Mouse (Mus musculus) lung, embryonic 16.5 days (tissue): ENCODE data around the gene Wdr90. TPM values are rescaled to one million over a fixed set of nuclear protein-coding genes. Genes with fewer than 3 reads are reported as not detected.
"Not testable (repeated sequence)": the region's sequence is repeated elsewhere in the genome, so short reads cannot be mapped to it uniquely, and the experiment has no call there.

Experiments
- ATAC-seq: fragments of 200-750 bp; cut with Nextera tagmentation; 2 replicates; pipeline ENCODE4 v1.8.0; 2017; ENCODE audit warnings: low read depth, mild to moderate bottlenecking, moderate library complexity
- H3K27ac ChIP-seq: fragments of 300-500 bp; sonication (generic); 2 replicates; pipeline ENCODE4 v1.5.1; 2014; ENCODE audit warnings: mild to moderate bottlenecking, control low read depth, low read length
- H3K27me3 ChIP-seq: fragments of 300-500 bp; sonication (generic); 2 replicates; pipeline ENCODE4 v1.6.1; 2014; ENCODE audit warnings: low read depth, low read length, mixed read lengths; ENCODE audit not compliant: control insufficient read depth, insufficient read depth
- H3K36me3 ChIP-seq: fragments of 300-500 bp; sonication (generic); 2 replicates; pipeline ENCODE4 v1.6.1; 2014; ENCODE audit warnings: low read length; ENCODE audit not compliant: control insufficient read depth, insufficient read depth
- H3K4me1 ChIP-seq: fragments of 300-500 bp; sonication (generic); replicated peaks from 2 replicates; pipeline ENCODE4 v1.6.1; 2014; ENCODE audit warnings: low read length, mixed read lengths; ENCODE audit not compliant: control insufficient read depth, insufficient read depth
- H3K4me2 ChIP-seq: fragments of 300-500 bp; sonication (generic); 2 replicates; pipeline ENCODE4 v1.6.1; 2014; ENCODE audit warnings: low read depth, low read length, control low read depth
- H3K4me3 ChIP-seq: fragments of 300-500 bp; sonication (generic); 2 replicates; pipeline ENCODE4 v1.5.1; 2014; ENCODE audit warnings: mild to moderate bottlenecking, low read length, control low read depth
- H3K9ac ChIP-seq: fragments of 300-500 bp; sonication (generic); 2 replicates; pipeline ENCODE4 v1.6.1; 2014; ENCODE audit warnings: low read length, control low read depth
- H3K9me3 ChIP-seq: fragments of 300-500 bp; sonication (generic); 2 replicates; pipeline ENCODE4 v1.6.1; 2016; ENCODE audit warnings: low read length; ENCODE audit not compliant: control insufficient read depth
- WGBS: fragments of 180-500 bp; shearing (Covaris S2); extraction: QIAGEN DNeasy Blood & Tissue Kit; methylation state at CpG from one replicate; pipeline ENCODE4 v1.1.7; 2014; 5-methylcytosine and 5-hydroxymethylcytosine counted together
- polyA plus RNA-seq: library from polyadenylated mRNA; unstranded; fragments of >200 nt; fragmentation: Nextera tagmentation; extraction: Ambion mirVana; gene quantifications from 2 replicates; pipeline ENCODE4 v1.2.1, GENCODE M21; 2015

Wdr90 gene
- polyA plus RNA-seq, 1 experiment from 2014 or later, result 32.6 TPM

DNA sequence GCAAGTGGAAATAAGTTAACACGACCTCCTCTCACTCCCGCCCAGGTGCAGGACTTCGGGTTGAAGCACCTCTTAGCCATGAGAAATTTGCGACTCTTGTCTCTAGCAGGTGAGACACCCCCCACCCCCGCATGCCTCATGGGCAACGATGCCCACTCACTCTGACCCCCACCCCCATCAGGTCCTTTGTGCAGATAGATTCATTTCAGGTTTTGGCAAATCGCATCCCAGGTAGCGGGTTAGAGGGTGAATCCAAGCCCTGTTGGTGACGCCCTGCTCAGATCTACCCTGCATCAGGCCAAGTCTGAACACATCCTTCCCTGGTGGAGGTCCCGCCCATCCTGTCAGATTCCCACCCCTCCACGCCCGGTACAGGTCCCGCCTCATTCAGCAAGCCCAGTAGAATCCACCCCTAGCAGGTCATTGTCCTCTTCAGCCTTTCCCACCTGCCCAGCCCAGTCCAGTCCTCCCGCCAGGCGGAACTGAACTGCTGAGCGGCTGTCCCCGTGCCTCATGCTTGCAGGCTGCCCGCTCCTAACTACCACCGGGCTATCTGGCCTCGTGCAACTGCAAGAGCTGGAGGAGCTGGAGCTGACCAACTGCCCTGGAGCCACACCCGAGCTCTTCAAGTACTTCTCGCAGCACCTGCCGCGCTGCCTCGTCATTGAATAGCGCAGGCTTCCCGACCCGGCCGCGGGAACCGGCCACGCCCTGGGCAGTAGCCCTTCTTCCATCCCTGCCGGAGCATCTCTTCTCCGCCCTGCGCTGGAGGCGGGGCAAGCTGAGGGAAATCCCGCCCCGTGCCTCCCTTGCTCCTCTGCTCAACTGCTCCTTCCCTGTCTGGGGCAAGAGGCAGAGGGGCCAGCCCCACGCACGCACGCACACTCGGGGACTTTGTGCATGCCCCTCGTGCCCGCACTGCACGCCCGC lies 42.2 kb downstream of the Wdr90 start:
- ATAC-seq, result no peak
- H3K9ac ChIP-seq, result no peak overlapping the region
- no peaks in the 10 kb centered on the region for H3K36me3 ChIP-seq
- 7% methylated on average over 46 of the region's 46 CpGs for WGBS
- peaks cover 30% of the 10 kb centered on the region for H3K27me3 ChIP-seq
- peak overlapping the region; percentile 13 for H3K4me2 ChIP-seq
- no peak overlapping the region for H3K27ac ChIP-seq
- H3K9me3 ChIP-seq, result no peaks in the 10 kb centered on the region
- 0 out of 2 replicates have a peak overlapping the region, but pooled peaks have one; percentile 5 for H3K4me3 ChIP-seq
- peaks cover 4% of the 10 kb centered on the region for H3K4me1 ChIP-seq

GRCm38 (mm10) chr17:25817662-25818061 lies 43.6 kb downstream of the Wdr90 start:
- no peak overlapping the region for H3K4me3 ChIP-seq
- H3K4me2 ChIP-seq, result no peak overlapping the region
- no peaks in the 10 kb centered on the region for H3K36me3 ChIP-seq
- H3K9ac ChIP-seq, result no peak overlapping the region
- no peak overlapping the region for H3K27ac ChIP-seq
- ATAC-seq, result no peak
- H3K4me1 ChIP-seq, result no peaks in the 10 kb centered on the region
- H3K9me3 ChIP-seq, result no peaks in the 10 kb centered on the region
- 73% methylated on average over 11 of the region's 11 CpGs for WGBS
- peaks cover 30% of the 10 kb centered on the region for H3K27me3 ChIP-seq

GRCm38 (mm10) chr17:25813471-25813870 lies 47.8 kb downstream of the Wdr90 start:
- Histone ChIP-seq H3K9ac (no peak overlapping the region), H3K4me1 (peaks cover 3% of the 10 kb centered on the region; the same call in 1 of the 2 replicates), H3K36me3 (no peaks in the 10 kb centered on the region), H3K27me3 (peaks cover 35% of the 10 kb centered on the region), H3K27ac (no peak overlapping the region), H3K4me2 (no peak overlapping the region), H3K4me3 (no peak overlapping the region), H3K9me3 (no peaks in the 10 kb centered on the region)
- 2% methylated on average over 20 of the region's 20 CpGs for WGBS
- ATAC-seq, result peak; percentile 53

DNA sequence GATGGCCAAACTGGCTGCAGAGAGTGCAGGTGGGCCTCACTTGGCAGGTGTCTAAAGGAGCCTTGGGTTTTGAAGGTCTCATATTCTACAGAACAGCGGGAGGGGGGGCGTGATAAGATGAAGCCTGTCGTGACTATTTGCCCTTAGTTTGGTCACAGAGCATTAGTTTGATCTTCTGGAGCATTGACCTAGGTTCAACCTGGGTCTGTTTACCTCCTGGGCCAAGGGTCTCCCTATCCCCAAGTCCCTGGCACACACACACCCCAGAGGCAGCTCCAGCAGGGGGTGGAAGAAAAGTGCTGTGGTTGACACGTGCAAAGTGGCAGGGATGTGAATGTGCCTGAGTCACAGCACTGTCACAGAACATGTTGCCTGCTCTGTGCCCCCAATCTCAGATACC lies 50.4 kb downstream of the Wdr90 start:
- Histone ChIP-seq H3K4me2 (no peak overlapping the region), H3K4me3 (no peak overlapping the region), H3K27ac (no peak overlapping the region), H3K36me3 (no peaks in the 10 kb centered on the region), H3K27me3 (peaks cover 33% of the 10 kb centered on the region), H3K4me1 (peaks cover 3% of the 10 kb centered on the region; the same call in 1 of the 2 replicates), H3K9ac (no peak overlapping the region), H3K9me3 (no peaks in the 10 kb centered on the region)
- WGBS, result 63% methylated on average over 4 of the region's 4 CpGs
- ATAC-seq, result no peak

- H3K27me3 ChIP-seq, result peaks cover 33% of the 10 kb centered on the region
- ATAC-seq, result peak; percentile 5; the same call in 1 of the 2 replicates
- H3K4me2 ChIP-seq, result peak overlapping the region; percentile 96
- H3K9ac ChIP-seq, result peak overlapping the region; percentile 62
- no peak overlapping the region for H3K27ac ChIP-seq
- peaks cover 3% of the 10 kb centered on the region; the same call in 1 of the 2 replicates for H3K4me1 ChIP-seq
- peak overlapping the region; percentile 68 for H3K4me3 ChIP-seq
- H3K36me3 ChIP-seq, result no peaks in the 10 kb centered on the region
- H3K9me3 ChIP-seq, result no peaks in the 10 kb centered on the region
- WGBS, result 5% methylated on average over 22 of the region's 25 CpGs
These were observed 51.5 kb downstream of the Wdr90 start for GRCm38 (mm10) chr17:25809606-25810340.

GRCm38 (mm10) chr17:25808789-25809605 lies 52.3 kb downstream of the Wdr90 start, which contains the start of gene Fbxl16:
Gene Fbxl16, plus strand, starts transcription at chr17:25809085.
- Histone ChIP-seq H3K4me1 (peaks cover 3% of the 10 kb centered on the region; the same call in 1 of the 2 replicates), H3K9me3 (no peaks in the 10 kb centered on the region), H3K27me3 (peaks cover 33% of the 10 kb centered on the region), H3K4me2 (peak within 1 kb of the TSS; percentile 96), H3K4me3 (peak within 1 kb of the TSS; percentile 68), H3K9ac (peak within 1 kb of the TSS; percentile 62), H3K27ac (no peak within 1 kb of the TSS), H3K36me3 (no peaks in the 10 kb centered on the region)
- WGBS, result under 1% methylated on average over 75 of the region's 100 CpGs
- peak; percentile 81 for ATAC-seq

GRCm38 (mm10) chr17:25808028-25808427 lies 53.3 kb downstream of the Wdr90 start:
- Histone ChIP-seq H3K4me3 (no peak overlapping the region), H3K4me2 (no peak overlapping the region), H3K4me1 (peaks cover 3% of the 10 kb centered on the region; the same call in 1 of the 2 replicates), H3K9me3 (no peaks in the 10 kb centered on the region), H3K9ac (no peak overlapping the region), H3K27me3 (peaks cover 33% of the 10 kb centered on the region), H3K36me3 (no peaks in the 10 kb centered on the region), H3K27ac (no peak overlapping the region)
- ATAC-seq, result no peak
- WGBS, result 32% methylated on average over 5 of the region's 5 CpGs

GRCm38 (mm10) chr17:25807452-25807851 lies 53.8 kb downstream of the Wdr90 start:
- H3K27me3 ChIP-seq, result peaks cover 33% of the 10 kb centered on the region
- not testable (repeated sequence) for H3K4me1 ChIP-seq, H3K4me2 ChIP-seq, H3K27ac ChIP-seq, ATAC-seq, H3K36me3 ChIP-seq, H3K9me3 ChIP-seq, H3K4me3 ChIP-seq, H3K9ac ChIP-seq
- WGBS, result 46% methylated on average over 2 of the region's 2 CpGs
